Mouse (Mus musculus): ENCODE data around the gene Sh3kbp1.
"Not testable (repeated sequence)": the region's sequence is repeated elsewhere in the genome, so short reads cannot be mapped to it uniquely, and the experiment has no call there.

The Sh3kbp1 gene

DNA sequence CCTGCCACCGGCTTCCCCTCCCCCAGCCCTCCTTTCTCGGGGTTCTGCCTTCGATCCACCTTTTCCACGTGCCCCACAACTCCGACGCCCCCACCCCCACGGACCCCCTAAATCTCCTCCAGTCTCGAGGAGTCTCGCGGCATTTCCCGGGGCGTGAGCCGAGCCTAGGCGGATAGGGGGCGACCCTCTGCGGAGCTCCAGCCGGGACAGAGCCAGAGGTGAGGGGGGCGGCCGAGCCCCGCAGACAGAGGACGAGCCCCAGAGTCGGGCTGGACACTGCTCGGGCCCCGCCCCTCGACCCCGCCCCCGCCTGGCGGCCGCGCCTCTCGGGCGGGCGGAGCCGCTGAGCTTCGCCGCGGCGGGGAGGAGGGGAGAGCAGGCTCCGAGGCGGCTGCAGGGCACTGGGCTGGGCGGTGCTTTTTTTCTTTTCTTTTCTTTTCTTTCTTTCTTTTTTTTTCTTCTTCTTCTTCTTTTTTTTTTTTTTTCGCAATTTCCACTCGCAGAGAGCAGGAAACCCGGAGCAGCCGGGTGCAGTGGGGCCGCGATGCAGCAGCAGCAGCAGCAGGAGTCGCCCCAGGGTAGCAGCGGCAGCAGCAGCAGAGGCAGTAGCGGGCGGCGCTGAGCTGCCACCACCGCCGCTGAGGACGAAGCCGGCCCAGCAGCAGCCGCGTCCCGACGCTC is at the start of gene Sh3kbp1:
Gene Sh3kbp1, plus strand, starts transcription at position 366 of the 681 bp plus-strand sequence.
- peak; percentile 97 for DNase-seq

DNA sequence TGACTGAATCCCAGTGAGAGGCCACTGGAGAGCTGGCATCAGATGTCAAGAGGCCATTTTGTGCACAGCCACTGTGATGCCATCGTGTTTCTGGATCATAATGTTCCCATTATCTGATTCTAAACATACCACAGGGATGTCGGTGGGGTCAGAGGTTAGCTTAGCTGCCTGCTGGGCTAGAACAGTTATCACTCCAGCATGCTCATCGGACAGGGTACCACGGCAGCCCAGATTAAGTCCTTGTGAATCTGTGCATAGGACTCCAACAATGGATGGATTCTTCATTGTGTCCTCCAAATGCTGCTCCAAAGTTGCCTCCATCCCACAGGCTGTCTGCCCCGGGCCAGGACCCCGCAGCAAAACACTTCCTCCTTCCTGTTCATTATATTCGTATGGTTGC is 42.3 kb upstream of the Sh3kbp1 start:
- not testable (repeated sequence) for DNase-seq

DNA sequence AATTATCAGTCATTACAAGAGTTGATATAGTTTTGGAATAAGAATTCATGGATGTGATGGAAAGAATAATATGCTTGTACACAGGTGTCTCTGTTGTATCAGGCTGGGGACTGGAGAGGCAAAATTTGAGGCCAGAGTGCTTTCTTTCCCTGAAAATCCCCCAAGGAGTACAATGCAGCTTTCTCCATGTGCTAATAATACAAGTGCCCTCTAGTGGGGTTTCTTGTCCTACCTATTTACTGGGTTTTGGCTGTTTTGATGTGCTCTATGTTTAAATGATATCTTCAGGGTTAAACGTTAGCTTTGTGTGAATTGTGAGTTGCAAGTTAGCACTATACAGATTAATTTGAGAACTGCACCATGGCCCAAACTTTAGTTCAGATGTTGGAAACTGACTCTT is 35.4 kb upstream of the Sh3kbp1 start:
- DNase-seq = no peak

DNA sequence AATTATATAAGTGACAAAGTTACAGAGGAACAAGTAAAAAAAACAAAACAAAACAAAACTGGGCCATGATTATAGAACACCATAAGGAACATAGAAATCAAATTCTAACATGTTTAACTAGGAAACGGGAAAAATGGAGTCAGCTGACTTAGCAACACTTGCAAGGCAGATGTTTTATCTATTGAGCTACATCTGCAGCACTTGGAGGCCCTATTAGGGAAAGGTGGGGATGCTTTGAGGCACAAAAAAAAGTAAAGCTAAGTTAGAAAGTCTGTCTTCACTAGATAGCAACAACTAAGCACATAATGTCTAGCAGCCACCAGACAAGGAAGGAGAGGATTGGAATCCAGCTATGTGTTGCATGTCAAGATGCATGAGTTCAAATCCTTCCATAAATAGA is 29.6 kb upstream of the Sh3kbp1 start:
- no peak for DNase-seq

DNA sequence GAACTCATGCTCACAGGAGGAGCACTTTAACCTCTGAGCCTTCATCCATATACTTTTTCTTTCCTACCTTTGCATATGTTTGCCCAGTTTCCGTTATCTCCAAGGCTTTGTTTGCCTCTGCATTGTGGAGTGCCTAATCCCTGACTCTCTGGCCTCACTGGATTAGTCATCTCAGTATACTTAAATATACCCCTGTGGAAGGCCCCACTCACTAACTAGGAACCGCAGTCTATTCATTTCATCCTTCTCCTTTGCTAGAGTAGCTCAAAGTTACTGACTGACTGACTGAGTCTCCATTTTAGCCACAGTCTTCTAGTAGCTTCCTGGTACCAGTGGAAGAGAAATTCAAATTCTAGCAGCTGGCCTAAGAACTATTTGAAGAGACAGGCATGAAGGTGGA is 22.2 kb upstream of the Sh3kbp1 start:
- no peak for DNase-seq

DNA sequence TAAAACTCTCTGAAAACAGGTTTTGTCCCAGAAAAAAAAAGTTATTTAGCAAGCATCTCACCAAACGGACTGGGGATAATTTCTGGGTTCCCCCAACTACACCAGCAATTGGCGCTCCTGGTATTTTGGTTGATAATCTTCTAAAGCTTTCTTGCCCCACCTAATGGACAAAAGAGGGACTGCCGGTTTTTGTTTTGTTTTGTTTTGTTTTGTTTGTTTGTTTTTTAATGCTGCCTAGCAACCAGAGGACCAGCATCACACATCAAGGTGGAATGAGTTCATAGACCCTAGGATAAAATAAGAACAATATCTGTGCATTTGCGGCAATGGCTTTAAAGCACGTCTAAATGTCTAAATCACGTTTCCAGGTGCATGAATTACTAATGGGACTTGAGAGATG is 20.1 kb upstream of the Sh3kbp1 start:
- DNase-seq = no peak

DNA sequence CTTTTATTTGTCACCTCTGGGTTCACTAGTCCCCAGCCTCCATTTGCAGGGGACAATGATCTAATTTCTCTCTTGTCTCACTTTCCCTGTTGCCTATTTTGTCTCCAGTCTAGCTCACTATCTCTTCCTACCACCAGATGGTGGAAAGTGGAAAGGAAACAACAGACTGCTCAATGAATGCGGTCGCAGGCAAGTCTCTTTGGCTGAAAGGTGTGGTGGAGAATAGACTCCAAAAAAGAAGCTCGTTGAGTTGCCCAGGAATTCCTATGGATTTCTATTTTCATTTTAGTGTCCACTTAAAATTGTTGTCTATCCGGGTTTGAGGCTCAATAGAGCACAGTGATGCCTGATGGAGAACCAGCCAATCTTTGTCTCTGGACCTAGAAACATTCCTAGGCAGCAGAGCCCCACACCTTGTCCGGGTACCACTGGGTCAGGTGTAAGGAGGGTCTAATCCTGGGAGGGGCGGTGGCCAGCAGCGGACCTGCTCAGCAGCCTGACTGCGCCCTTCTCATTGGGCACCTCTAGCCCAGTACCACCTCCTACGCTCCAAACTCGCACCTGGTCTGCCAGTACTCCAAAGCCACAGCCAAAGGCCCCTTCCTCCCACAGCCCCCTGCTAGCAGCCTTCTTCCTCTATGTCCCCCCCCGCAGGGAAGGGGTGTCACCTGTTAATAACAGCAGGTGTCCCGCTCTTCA is 715 bp upstream of the Sh3kbp1 start:
- DNase-seq = no peak

DNA sequence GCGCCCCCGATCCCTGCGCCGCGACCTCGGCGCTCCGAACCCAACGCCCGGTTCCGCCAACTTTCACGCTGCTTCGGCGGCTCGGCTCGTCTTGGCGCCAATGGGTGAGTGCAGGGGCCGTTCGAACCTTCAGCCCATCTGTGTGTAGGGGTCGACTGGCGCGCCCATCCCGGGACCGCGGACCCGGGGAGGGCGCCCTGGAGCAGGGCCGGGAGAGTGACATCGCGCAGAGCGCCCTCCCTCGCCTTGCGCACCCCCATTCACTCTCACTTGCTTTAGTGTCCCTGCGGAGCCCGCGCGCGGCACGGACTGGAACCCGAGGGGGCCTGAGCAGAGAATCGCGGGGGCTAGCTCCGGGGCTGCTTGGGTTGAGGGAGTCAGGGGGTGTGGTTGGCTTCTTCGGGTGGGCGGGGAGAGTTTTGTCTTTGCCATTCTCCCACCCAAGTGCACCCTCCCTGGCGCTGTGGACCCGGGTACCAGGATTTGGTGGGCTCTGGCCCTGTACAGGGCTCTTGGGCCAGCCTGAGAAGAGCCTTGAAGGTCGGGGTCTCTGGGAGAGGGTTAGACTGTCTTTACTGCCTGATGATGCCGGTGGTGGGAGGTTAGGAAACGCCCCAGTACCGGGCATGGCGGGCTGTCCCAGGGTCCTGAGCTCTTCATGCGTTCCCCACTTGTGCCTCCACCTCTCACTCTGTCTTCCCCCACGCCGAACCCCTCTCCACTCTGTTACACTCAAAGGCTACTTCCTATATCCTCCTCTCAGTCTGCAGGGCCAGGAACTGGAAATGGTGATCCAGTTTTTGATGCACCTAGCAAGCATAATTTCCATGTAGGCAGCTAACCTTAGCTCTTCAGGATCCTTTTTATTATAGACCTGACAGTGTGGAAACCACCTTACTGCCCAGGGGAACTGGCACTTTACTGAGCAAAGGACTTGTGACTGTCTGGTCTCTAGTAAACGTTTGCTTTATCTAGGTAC is 805 bp downstream of the Sh3kbp1 start:
- peak; percentile 94 for DNase-seq

DNA sequence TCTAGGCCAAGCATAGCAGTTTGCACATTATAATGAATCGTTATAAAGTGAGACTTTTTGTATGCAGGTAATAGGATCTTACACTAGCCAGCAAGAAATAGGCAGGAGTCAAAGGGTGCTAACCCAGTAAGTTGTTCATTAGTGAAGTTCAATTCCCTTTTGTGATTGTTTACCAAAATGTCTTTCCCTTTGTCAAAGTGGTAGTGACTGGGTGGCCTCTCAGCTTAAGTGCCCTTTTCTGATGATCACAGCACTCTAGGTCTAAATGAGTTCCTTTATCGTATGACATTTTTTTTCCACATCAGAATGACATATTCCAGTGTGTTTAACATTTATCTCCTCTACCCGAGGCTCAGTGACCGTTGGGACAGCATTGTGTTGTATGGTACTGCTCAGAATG is 1.6 kb downstream of the Sh3kbp1 start:
- DNase-seq = no peak

DNA sequence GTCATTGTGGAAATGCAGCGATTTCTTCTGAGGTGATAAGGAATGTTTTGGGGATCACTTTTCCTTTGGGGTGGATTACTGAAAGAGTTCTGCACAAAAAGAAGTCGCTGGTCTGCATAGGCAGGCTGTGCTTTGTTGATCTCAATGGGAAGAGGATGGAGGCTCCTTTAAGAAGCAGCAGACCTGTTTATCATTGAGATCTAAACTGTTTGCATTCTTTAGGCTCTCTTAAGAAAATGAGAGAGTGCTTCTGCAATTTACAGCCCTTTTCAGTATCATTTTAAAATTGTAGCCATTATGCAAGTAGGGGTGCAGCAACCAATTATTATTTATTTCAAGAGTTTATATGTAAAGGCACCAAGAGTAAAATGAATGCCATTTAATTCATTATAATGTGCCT is 2.1 kb downstream of the Sh3kbp1 start:
- no peak for DNase-seq

DNA sequence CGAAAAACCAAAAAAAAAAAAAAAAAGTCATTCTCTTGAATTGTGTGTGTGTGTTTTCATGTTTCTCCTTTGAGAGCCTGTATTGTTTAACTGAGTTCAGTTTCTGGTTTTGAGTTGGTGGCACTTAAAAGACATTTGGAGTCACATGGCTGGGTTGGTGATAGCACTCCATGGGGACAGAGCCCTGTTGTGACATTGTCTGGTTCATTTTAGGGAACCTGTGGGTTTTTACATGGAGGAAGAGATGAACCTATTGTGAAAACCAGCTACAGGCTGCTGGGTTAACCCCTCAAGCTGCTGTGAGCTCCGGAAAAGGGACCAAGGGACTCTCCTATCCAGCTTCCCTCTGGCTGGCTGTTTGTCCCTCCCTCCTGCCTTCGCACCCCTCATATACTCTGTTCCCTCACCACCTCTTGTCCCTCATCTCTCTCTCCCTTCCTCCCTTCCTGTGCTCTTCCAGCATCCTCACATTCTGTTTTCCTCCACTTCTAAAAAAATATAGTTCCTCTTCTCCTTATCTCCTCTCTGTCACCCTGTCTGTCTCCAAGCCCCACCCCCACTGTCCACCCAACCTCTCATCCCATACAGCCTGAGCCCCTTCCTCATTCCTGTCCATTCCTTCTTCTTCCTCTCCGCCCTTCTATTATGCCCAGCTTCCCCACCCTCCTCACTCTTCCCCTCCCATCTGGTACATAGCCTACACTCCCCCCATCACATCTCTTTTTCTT is 11.6 kb downstream of the Sh3kbp1 start:
- DNase-seq = peak; percentile 89

DNA sequence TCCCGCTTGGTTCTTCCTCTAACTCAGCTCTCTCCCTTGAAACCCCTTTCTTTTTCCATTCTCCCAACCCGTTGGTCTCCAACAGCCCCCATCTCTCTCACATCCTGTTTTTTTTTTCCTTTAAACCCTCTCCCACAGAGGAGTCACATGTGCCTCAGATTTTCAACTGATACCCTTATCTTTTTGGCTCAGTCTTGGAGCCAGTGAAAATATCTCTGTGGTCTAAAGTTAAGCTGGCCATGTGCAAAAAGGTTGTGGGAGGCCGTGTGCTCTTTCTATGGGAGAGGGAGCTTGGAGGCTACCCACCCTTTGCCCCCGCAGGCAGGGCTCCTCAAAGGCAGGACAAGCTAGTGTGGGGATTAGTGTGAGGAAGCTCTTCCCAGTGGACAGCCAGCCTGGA is 12.9 kb downstream of the Sh3kbp1 start:
- DNase-seq = no peak

DNA sequence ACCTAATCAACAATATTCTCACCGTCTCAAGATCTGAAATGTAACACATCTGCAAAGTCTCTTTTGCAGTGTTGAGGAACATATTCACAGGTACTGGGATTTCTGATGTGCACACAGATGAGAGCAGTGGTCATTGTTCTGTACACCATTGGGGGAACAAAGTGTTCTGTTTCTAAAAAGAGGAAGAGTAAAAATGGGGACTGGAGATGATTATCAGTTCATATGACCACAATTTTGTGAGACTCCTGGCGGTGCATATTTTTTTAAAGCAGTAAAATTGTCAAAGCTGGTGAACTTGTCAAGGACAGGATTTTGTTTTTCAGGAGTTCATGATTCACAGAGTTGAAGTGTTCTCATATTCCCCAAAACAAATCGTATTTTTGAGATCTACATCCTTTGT is 18.2 kb downstream of the Sh3kbp1 start:
- DNase-seq = peak; percentile 11

DNA sequence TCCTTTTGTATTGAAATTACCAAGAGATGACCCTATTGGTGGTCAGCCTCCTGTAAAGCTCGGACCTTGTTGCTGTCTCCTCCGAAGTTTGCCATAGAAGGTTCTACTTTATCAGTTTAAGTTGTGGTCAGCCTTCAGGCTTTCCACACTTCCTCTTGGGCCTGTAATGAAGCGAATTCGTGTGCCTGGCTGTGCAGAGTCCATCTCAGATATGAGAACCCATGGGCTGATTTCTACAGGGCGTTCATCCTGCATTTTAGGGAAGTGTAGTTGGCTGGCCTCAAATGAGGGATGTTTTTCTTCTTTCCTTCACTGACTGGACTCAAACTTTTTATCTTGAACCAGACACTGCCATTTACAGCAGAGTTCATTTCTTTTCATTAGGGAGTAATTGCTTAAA is 20.5 kb downstream of the Sh3kbp1 start:
- peak; percentile 90 for DNase-seq

DNA sequence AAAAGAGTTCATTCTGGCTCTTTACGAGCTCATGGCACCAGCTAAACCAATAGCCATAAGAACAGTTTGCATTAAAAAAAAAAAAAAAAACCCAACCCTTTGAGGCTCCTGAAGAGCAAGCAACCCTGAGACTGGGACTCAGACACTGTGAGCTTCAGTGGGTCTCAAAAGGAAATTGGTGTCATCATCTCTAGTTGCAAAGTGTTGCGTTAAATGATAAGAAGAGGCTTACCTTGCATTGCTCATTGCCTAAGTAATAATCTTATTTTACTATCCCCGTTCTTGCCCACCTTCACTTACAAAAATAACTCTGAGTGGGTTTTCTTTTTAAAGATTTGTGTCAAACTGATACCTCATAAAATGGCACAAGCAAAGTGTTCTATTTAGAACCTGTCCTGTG is 21.5 kb downstream of the Sh3kbp1 start:
- DNase-seq = peak; percentile 4

DNA sequence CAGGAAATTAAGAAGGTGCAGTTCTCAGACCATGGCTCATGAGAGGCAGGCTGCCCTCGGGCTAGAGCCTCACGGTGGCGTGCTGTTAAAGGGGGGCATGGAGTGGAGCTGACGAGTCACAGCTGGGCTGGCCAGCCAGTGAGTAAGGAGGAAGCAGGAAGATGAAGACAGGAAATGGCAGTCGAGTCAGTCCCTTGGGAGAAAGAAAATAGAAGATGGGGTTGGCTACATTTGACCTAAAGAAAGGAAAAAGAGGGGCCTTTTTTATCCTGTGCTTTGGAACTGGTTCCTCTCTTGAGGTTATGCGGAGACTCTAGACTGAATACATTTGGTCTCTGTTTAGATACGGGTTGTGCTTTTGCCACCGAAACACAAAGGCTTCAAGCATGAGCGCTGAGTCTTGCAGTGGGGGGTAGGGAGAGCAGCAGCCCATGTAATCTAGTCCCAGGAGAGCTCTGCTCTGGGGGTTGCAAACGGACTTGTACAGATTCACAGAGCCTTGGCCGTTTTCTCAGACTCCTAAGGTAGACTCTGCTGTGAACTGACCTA is 23.1 kb downstream of the Sh3kbp1 start:
- DNase-seq = peak; percentile 97

DNA sequence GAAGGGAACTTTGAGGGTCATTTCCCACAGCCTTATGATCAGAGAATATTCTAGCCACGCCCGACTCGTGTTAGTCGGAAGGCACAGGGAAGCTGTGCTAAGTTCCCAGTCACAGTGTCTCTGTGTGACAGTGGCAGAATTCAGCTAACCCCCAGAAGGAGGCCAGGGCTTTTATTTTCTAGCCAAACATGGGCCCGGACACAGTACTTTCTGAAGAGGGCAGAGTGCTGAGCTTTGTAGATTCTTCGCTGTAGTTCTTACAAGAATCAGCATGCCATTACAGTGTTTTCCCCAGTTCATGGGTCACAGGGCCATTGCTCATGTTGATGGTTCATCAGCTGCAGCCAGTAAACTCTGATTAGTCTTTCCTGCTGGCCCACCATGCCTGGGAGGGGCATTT is 23.7 kb downstream of the Sh3kbp1 start:
- DNase-seq = peak; percentile 92

DNA sequence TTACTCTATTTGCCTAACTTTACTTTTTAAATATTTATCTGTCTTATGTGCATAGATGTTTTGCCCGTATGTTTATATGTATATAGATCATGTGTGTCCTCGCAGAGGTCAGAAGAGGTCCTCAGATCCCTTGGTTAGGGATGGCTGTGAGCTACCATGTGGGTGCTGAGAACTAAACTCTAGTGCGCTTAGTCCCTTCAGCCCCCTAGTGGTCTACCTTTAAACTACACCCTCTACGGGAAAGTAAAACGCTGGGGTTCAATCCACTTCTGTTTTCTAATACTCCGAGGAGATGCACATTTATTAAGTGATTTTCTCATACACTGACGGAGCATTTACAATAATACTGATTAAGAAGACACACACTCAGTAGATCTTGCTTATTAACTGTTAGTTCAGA is 44.3 kb downstream of the Sh3kbp1 start:
- DNase-seq = no peak

DNA sequence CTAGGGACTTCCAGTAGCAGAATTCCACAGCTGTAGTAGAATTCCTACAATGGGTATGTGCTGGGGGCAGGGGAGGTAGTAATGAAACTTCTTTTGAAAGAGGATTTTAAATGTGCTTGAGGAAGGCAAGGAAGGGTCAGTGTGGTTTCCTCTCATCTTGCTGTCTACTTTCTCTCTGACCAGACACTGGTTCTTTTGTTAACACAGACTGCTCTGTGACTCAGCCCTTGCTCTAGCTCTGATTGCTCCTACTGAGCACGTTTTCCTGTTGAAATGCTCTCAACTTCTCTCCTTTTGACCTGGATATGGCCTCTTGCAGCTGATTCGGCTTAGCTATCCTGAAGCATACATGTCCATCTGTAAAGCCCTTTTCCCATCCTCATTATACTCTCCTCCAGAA is 45.4 kb downstream of the Sh3kbp1 start:
- DNase-seq = no peak

DNA sequence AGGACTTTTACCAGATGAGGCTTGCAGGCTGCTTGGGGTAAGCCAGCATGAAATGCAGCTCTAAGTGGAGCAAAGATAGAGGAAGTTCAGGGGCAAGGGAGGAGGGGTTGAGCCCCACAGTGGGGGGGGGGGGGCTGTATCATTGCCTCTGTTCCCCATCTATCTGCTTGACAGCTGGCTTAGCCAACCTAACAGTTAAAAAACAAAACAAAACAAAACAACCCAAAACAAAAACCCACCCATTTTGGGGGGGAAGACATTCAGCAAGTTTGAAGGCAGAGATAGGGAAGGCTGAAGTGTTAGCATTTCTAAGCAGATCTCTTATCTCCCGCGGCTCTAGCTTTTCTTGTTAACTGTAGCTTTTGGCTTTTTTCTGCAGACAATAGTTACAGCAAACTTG is 49.2 kb downstream of the Sh3kbp1 start:
- DNase-seq = no peak

DNA sequence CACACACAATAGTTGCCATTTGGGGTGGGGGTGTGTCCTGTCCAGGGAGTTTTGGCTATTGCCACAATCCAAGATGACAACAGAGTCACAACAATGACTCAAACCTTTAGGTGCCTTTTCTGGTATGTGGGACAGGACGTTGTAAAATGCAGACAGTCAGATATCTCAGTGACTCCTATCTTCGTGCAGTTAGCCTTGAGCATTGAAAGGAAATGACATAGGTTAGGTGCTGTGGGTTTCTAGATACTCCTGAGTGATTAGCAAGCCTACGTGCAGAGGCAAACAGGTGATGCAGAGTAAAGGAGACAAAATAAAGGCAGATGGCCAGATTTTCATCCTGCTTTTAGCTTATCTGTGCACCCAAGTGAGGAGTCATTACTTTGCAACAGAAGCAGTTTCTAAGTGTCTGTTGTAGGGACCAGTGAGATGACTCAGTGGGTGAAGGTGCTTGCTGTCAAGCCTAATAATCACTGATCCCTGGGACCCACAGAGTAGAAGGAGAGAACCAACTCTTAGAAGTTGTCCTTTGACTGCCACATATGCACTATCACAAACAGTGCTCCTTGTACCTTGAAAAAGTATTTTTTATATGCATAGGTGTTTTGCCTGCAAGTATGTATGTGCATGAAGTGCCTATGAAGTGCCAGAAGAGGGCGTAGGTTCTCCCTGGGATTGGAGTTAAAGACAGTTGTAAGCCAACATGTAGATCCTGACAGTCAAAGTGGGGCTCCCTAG is 50.7 kb downstream of the Sh3kbp1 start:
- no peak for DNase-seq

DNA sequence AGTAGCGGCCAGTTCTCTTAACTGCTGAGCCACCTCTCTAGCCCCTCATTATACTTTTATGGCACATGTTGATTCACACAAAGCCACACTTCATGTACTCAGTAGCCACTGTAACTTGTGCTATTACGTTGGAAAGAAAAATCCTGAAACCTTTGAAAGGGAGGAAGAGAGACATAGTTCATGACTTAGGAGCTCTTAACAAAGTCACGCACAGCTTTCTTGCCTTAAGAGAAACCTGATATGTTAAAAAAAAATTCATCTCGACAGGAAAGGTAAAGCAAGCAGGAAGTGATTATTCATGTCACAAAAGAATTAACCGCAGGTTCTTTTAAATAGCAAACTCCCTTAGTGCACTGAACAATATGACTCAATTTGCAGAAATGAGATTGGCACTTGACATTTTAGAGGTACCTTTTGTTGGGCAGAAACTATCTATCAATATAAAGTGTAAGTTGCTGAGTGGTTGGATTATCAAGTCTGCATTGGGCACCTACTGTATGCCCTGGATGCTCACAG is 51.3 kb downstream of the Sh3kbp1 start:
- no peak for DNase-seq

Measured in heart, adult 11 months (tissue).